Mouse (Mus musculus) forebrain, postnatal 0 days (tissue): ENCODE results near the gene Hist2h2aa1. TPM values are rescaled to one million over a fixed set of nuclear protein-coding genes. Genes with fewer than 3 reads are reported as not detected.
"Not testable (repeated sequence)": the region's sequence is repeated elsewhere in the genome, so short reads cannot be mapped to it uniquely, and the experiment has no call there.

ENCODE experiments used
- ATAC-seq: fragments of 200-750 bp; cut with Nextera tagmentation; 2 replicates; pipeline ENCODE4 v1.8.0; 2017; ENCODE audit warnings: mild to moderate bottlenecking, moderate library complexity
- DNase-seq: peaks from one replicate; pipeline ENCODE4 v3.0.0-alpha.2; 2015
- H3K27ac ChIP-seq: fragments of 300-500 bp; sonication (generic); 2 replicates; pipeline ENCODE4 v1.5.1; 2014; ENCODE audit warnings: low read depth, mild to moderate bottlenecking, antibody characterized with exemption, low read length, moderate library complexity, mixed read lengths
- H3K27me3 ChIP-seq: fragments of 300-500 bp; sonication (generic); 2 replicates; pipeline ENCODE4 v1.6.1; 2014; ENCODE audit warnings: mild to moderate bottlenecking, low read length, mixed read lengths; ENCODE audit not compliant: insufficient read depth
- H3K36me3 ChIP-seq: fragments of 300-500 bp; sonication (generic); 2 replicates; pipeline ENCODE4 v1.6.1; 2014; ENCODE audit warnings: mild to moderate bottlenecking, moderate library complexity; ENCODE audit not compliant: insufficient read depth
- H3K4me1 ChIP-seq: fragments of 300-500 bp; sonication (generic); 2 replicates; pipeline ENCODE4 v1.6.1; 2014; ENCODE audit warnings: antibody characterized with exemption; ENCODE audit not compliant: insufficient read depth
- H3K4me2 ChIP-seq: fragments of 300-500 bp; sonication (generic); 2 replicates; pipeline ENCODE4 v1.6.1; 2014; ENCODE audit warnings: low read depth, mild to moderate bottlenecking, moderate library complexity
- H3K4me3 ChIP-seq: fragments of 300-500 bp; sonication (generic); 2 replicates; pipeline ENCODE4 v1.5.1; 2014; ENCODE audit warnings: low read depth, low read length, mixed read lengths
- H3K9ac ChIP-seq: fragments of 300-500 bp; sonication (generic); 2 replicates; pipeline ENCODE4 v1.6.1; 2014; ENCODE audit warnings: mild to moderate bottlenecking
- H3K9me3 ChIP-seq: fragments of 300-500 bp; sonication (generic); 2 replicates; pipeline ENCODE4 v1.6.1; 2016; ENCODE audit warnings: low read length
- CTCF ChIP-seq: sonication (generic); IDR thresholded peaks from 2 replicates; pipeline ENCODE4 v1.5.1; 2016; ENCODE audit warnings: antibody characterized with exemption, control low read depth, low read depth
- WGBS: fragments of 180-500 bp; shearing (Covaris S2); extraction: QIAGEN DNeasy Blood & Tissue Kit; methylation state at CpG from one replicate; pipeline ENCODE4 v1.1.7; 2014; 5-methylcytosine and 5-hydroxymethylcytosine counted together
- microRNA-seq, 2 experiments: library from miRNA; unstranded; fragments of <30 nt; microRNA quantifications; one replicate each; pipeline ENCODE4; 2016
- polyA plus RNA-seq: library from polyadenylated mRNA; unstranded; fragments of >200 nt; fragmentation: Nextera tagmentation; extraction: Ambion mirVana; gene quantifications from 2 replicates; pipeline ENCODE4 v1.2.1, GENCODE M21; 2015
- total RNA-seq: library from RNA; depleted of rRNA; stranded (reverse); fragments of >200 nt; gene quantifications from 2 replicates; pipeline ENCODE4 v1.2.3, GENCODE M21; 2014; rRNA removed

Gene Hist2h2aa1
- total and polyA plus RNA-seq, 2 experiments from 2014 or later: 23.3 to 906 TPM

DNA sequence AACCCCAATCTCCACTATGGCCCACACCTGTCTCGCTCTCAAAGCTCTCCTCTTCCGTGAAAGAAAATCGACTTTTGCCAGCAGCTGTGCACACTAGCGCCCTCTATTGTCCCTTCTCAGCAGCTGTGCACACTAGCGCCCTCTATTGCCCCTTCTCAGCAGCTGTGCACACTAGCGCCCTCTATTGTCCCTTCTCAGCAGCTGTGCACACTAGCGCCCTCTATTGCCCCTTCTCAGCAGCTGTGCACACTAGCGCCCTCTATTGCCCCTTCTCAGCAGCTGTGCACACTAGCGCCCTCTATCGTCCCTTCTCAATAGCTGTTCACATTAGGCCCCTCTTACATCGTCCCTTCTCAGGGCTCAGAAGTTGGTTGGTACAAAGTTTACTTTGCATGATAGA, 42.0 kb downstream of the Hist2h2aa1 start:
- not testable (repeated sequence) for H3K4me2 ChIP-seq, ATAC-seq, H3K4me3 ChIP-seq, H3K36me3 ChIP-seq, H3K27ac ChIP-seq, DNase-seq, H3K9me3 ChIP-seq, H3K4me1 ChIP-seq, H3K9ac ChIP-seq, H3K27me3 ChIP-seq
- WGBS: 91% methylated on average over 11 of the region's 11 CpGs
- peak; percentile 87 for TF ChIP-seq CTCF

DNA sequence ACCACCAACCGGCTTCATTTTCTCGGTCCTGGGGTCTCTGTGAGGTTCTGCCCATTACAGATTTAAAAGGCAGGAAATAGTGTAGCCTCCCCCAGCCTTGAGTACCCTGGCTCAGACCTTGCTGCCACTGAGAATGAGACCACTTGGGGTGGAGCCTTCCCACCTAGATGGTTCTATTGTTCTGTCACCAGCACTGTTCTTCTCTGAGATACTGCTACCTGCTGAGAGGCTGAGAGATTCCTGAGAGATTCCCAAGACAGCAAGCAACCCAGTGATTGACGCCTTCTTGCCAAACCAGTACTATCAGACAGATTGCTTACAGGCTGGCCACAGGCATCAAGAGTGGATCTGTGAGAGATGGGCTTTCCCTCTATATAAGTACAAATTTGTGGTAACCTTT, 43.9 kb downstream of the Hist2h2aa1 start:
- 71% methylated on average over 3 of the region's 3 CpGs for WGBS
- Histone ChIP-seq H3K4me3 (no peak overlapping the region), H3K4me1 (no peaks in the 10 kb centered on the region), H3K27me3 (peaks cover 2% of the 10 kb centered on the region; the same call in 1 of the 2 replicates), H3K4me2 (no peak overlapping the region), H3K27ac (no peak overlapping the region), H3K9me3 (no peaks in the 10 kb centered on the region), H3K36me3 (no peaks in the 10 kb centered on the region), H3K9ac (no peak overlapping the region)
- TF ChIP-seq CTCF: no peak
- ATAC-seq (no peak), DNase-seq (no peak)

DNA sequence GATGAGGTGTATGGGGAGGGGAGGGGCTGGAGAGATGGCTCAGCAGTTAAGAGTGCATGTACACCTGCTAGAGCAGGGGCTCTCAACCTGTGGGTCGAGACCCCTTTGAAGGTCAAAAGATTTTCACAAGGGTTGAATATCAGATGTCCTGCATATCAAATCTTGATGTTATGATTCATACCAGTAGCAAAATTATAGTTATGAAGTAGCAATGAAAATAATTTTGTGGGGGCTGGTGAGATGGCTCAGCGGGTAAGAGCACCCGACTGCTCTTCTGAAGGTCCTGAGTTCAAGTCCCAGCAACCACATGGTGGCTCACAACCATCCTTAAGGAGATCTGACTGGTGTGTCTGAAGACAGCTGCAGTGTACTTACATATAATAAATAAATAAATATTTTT, 45.4 kb downstream of the Hist2h2aa1 start:
- H3K9ac ChIP-seq, H3K9me3 ChIP-seq, H3K27me3 ChIP-seq, DNase-seq, ATAC-seq, H3K4me2 ChIP-seq, H3K27ac ChIP-seq, H3K36me3 ChIP-seq, H3K4me1 ChIP-seq, H3K4me3 ChIP-seq: not testable (repeated sequence)
- 98% methylated on average over 3 of the region's 3 CpGs for WGBS

DNA sequence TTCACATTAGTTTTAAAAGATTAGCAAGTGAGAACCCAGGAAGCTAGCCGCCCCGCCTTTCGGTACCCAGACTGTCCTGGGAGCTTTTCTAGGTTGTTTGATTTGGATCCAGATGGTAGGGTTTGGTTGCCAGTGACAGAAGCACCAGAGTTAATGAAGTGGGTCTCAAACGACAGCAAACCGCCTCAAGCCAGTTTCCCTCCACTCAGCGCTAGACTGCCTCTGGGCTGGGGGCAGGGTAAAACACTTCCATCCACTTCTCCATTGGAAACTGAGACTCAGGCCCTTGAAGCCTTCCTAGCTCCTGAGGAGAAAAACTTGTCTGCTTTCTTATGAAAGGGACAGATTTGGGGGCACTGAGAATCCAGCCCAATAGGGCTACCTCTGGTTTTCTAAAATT, 47.3 kb downstream of the Hist2h2aa1 start:
- 65% methylated on average over 6 of the region's 6 CpGs for WGBS
- no peak for DNase-seq
- no peak for TF ChIP-seq CTCF
- H3K9me3 ChIP-seq: no peaks in the 10 kb centered on the region
- H3K27me3 ChIP-seq: no peaks in the 10 kb centered on the region
- no peak overlapping the region for H3K9ac ChIP-seq
- H3K4me2 ChIP-seq: no peak overlapping the region
- H3K4me1 ChIP-seq: no peaks in the 10 kb centered on the region
- H3K27ac ChIP-seq: no peak overlapping the region
- H3K4me3 ChIP-seq: no peak overlapping the region
- no peak for ATAC-seq
- no peaks in the 10 kb centered on the region for H3K36me3 ChIP-seq

DNA sequence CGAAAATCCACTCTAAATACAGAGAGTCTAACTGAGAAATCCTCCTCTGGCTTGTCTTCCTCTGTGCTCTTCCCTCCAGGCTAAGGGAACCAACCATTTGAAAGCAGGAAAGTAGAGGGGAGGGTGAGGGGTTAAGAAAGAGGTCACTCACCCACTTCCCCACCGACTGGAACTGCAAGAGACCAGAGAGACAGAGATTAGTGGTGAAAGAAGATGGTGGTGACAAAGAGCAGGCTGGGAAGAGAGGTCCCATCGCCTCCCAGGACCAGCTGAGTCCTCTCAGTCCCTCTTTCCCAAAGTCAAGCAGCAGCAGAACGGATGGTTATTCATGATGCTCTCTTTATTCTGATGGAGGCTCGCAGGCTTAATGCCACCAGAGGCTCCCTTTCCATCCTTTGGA, 48.1 kb downstream of the Hist2h2aa1 start:
- H3K27me3 ChIP-seq: no peaks in the 10 kb centered on the region
- no peak overlapping the region for H3K27ac ChIP-seq
- H3K9me3 ChIP-seq: no peaks in the 10 kb centered on the region
- TF ChIP-seq CTCF: no peak
- H3K4me3 ChIP-seq: no peak overlapping the region
- H3K36me3 ChIP-seq: no peaks in the 10 kb centered on the region
- WGBS: 47% methylated on average over 5 of the region's 5 CpGs
- DNase-seq (no peak), ATAC-seq (no peak)
- no peak overlapping the region for H3K4me2 ChIP-seq
- H3K4me1 ChIP-seq: no peaks in the 10 kb centered on the region
- no peak overlapping the region for H3K9ac ChIP-seq

DNA sequence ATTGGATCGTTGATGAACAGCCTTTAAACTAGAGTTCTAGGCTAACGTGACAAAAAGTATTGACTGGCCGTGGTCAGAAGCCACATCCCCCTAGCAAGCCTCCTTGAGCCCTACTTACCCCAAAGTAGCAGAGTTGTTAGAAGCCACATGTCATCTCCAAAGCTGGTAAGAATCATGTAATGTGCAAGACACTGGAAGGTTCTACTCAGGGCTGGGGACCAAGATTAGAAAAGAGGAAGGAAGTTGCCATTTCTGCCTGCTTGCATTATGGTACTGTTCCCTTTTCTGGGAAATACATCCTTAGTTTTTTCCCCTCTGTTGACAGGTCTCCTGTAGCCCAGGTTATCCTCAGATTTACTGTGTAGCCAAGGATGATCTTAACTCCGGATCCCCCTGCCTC, 48.5 kb downstream of the Hist2h2aa1 start, which contains the start of gene Fcgr1:
Gene Fcgr1, minus strand, starts transcription at position 183 of the 400 bp plus-strand sequence.
- Histone ChIP-seq H3K27me3 (no peaks in the 10 kb centered on the region), H3K27ac (no peak within 1 kb of the TSS), H3K9ac (no peak within 1 kb of the TSS), H3K9me3 (no peaks in the 10 kb centered on the region), H3K4me3 (no peak within 1 kb of the TSS), H3K4me1 (no peaks in the 10 kb centered on the region), H3K36me3 (no peaks in the 10 kb centered on the region), H3K4me2 (no peak within 1 kb of the TSS)
- DNase-seq (no peak), ATAC-seq (no peak)
- WGBS: 73% methylated on average over 4 of the region's 4 CpGs
- no peak for TF ChIP-seq CTCF

Small RNA genes within 50 kb of the gene (microRNA-seq; reads per million reads assigned to microRNA genes)
- gene Gm44492 (0 reads per million in 2 experiments), gene Gm47311 (0 reads per million in 2 experiments), gene Gm47313 (0 reads per million in 2 experiments)

Other genes with a start within 250 kb of the Hist2h2aa1 start
- 93.5 and 135 TPM in 2 replicates for gene Plekho1, start 249.5 kb upstream of the Hist2h2aa1 start, total RNA-seq
- 51.8 and 60.1 TPM in 2 replicates for gene Plekho1, start 249.5 kb upstream of the Hist2h2aa1 start, polyA plus RNA-seq
- 59.5 and 60.5 TPM in 2 replicates for gene Vps45, start 187.0 kb upstream of the Hist2h2aa1 start, total RNA-seq
- gene Vps45, start 187.0 kb upstream of the Hist2h2aa1 start, polyA plus RNA-seq: 65.1 and 68.3 TPM in 2 replicates
- 6.2 and 13.5 TPM in 2 replicates for gene Otud7b, start 141.0 kb upstream of the Hist2h2aa1 start, total RNA-seq
- gene Otud7b, start 141.0 kb upstream of the Hist2h2aa1 start, polyA plus RNA-seq: 5.7 and 8.8 TPM in 2 replicates
- 9.5 and 14.6 TPM in 2 replicates for gene Mtmr11, start 83.5 kb upstream of the Hist2h2aa1 start, total RNA-seq
- gene Mtmr11, start 83.5 kb upstream of the Hist2h2aa1 start, polyA plus RNA-seq: 7.8 and 8.4 TPM in 2 replicates
- 41.9 and 66.5 TPM in 2 replicates for gene Sf3b4, start 73.2 kb upstream of the Hist2h2aa1 start, total RNA-seq
- gene Sf3b4, start 73.2 kb upstream of the Hist2h2aa1 start, polyA plus RNA-seq: 169 and 172 TPM in 2 replicates
- gene Sv2a, start 64.3 kb upstream of the Hist2h2aa1 start, total RNA-seq: 82.6 and 112 TPM in 2 replicates
- gene Sv2a, start 64.3 kb upstream of the Hist2h2aa1 start, polyA plus RNA-seq: 106 and 124 TPM in 2 replicates
- 31.4 and 40.2 TPM in 2 replicates for gene Bola1, start 25.8 kb upstream of the Hist2h2aa1 start, total RNA-seq
- 67.7 and 75.8 TPM in 2 replicates for gene Bola1, start 25.8 kb upstream of the Hist2h2aa1 start, polyA plus RNA-seq
- 166 and 395 TPM in 2 replicates for gene Hist2h2ab, start 25.6 kb upstream of the Hist2h2aa1 start, total RNA-seq
- gene Hist2h2ab, start 25.6 kb upstream of the Hist2h2aa1 start, polyA plus RNA-seq: 1.2 TPM in 1 of 2 replicates, not detected in the other
- gene Hist2h2ac, start 24.6 kb upstream of the Hist2h2aa1 start, total RNA-seq: 471 and 484 TPM in 2 replicates
- gene Hist2h2ac, start 24.6 kb upstream of the Hist2h2aa1 start, polyA plus RNA-seq: 1.9 and 2.2 TPM in 2 replicates
- gene Hist2h2be, start 24.4 kb upstream of the Hist2h2aa1 start, total RNA-seq: 9.0 and 12.2 TPM in 2 replicates
- gene Hist2h2be, start 24.4 kb upstream of the Hist2h2aa1 start, polyA plus RNA-seq: 3.6 and 3.9 TPM in 2 replicates
- gene Hist2h3c2, start 6.4 kb upstream of the Hist2h2aa1 start, total RNA-seq: 52.3 and 90.8 TPM in 2 replicates
- gene Hist2h3c2, start 6.4 kb upstream of the Hist2h2aa1 start, polyA plus RNA-seq: 0.84 and 1.3 TPM in 2 replicates
- gene Hist2h2aa2, start 5.2 kb upstream of the Hist2h2aa1 start, total RNA-seq: 858 and 1,027 TPM in 2 replicates
- 32.7 and 59.8 TPM in 2 replicates for gene Hist2h2aa2, start 5.2 kb upstream of the Hist2h2aa1 start, polyA plus RNA-seq
- not detected in 2 replicates for gene Hist2h3c1, start 1.2 kb downstream of the Hist2h2aa1 start, total RNA-seq
- gene Hist2h3c1, start 1.2 kb downstream of the Hist2h2aa1 start, polyA plus RNA-seq: not detected in 2 replicates
- gene Hist2h4, start 17.8 kb downstream of the Hist2h2aa1 start, total RNA-seq: 52.8 and 60.5 TPM in 2 replicates
- 3.5 and 5.1 TPM in 2 replicates for gene Hist2h4, start 17.8 kb downstream of the Hist2h2aa1 start, polyA plus RNA-seq
- 400 and 545 TPM in 2 replicates for gene Hist2h3b, start 23.2 kb downstream of the Hist2h2aa1 start, total RNA-seq
- gene Hist2h3b, start 23.2 kb downstream of the Hist2h2aa1 start, polyA plus RNA-seq: 9.4 and 9.7 TPM in 2 replicates
- 181 and 278 TPM in 2 replicates for gene Hist2h2bb, start 24.3 kb downstream of the Hist2h2aa1 start, total RNA-seq
- gene Hist2h2bb, start 24.3 kb downstream of the Hist2h2aa1 start, polyA plus RNA-seq: 0.62 and 1.4 TPM in 2 replicates
- gene Fcgr1, start 48.5 kb downstream of the Hist2h2aa1 start, total RNA-seq: 1.7 and 5.7 TPM in 2 replicates
- 1.5 and 2.4 TPM in 2 replicates for gene Fcgr1, start 48.5 kb downstream of the Hist2h2aa1 start, polyA plus RNA-seq
- not detected in 2 replicates for gene BC107364, start 206.8 kb downstream of the Hist2h2aa1 start, total RNA-seq
- gene BC107364, start 206.8 kb downstream of the Hist2h2aa1 start, polyA plus RNA-seq: not detected in 2 replicates